Mouse (Mus musculus) fibroblast of lung, adult 2 months (primary cell): ENCODE results near the gene Rbmxl1.

Source experiments
- DNase-seq: peaks from one replicate; pipeline ENCODE4 v3.0.0-alpha.2; 2011; ENCODE audit warnings: low read depth

The Rbmxl1 gene

DNA sequence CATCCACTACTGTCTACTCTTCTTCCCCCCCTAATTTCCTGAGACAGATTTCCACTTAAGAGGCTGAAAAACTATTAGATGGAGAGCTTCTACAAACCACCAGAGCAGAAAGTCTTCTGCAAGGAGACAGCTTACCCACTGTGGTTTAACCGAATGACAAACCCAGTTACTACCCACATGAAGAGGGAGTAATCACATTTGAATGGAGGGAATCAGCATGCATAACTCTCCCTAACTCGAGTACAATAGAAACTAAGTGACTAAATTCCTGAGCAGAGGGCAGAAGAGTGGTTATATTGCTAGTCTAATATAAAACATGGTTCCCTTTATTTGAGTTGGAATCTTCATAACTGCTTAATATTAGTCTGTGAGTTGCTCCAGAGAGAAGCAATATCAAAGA, 15.7 kb downstream of the Rbmxl1 start:
- DNase-seq: no peak

DNA sequence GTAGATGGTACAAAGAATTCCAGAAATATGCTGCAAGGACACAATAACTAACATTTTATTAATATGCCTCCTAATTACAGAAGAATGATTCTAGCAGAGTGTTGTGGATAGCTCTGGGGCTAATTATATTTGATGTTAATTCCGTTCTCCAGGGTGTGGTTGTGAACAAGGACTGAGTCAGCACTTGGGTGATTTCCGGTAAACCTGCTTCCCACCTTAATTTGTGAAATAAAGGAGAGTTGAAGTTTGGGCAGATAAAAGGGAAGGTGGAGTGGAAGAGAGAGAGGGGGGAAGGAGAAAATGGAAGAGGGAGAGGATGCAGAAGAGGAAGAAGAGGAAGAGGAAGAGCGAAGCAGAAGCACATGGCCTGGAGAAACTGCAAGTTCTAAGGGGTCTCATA, 19.0 kb downstream of the Rbmxl1 start:
- DNase-seq: no peak

DNA sequence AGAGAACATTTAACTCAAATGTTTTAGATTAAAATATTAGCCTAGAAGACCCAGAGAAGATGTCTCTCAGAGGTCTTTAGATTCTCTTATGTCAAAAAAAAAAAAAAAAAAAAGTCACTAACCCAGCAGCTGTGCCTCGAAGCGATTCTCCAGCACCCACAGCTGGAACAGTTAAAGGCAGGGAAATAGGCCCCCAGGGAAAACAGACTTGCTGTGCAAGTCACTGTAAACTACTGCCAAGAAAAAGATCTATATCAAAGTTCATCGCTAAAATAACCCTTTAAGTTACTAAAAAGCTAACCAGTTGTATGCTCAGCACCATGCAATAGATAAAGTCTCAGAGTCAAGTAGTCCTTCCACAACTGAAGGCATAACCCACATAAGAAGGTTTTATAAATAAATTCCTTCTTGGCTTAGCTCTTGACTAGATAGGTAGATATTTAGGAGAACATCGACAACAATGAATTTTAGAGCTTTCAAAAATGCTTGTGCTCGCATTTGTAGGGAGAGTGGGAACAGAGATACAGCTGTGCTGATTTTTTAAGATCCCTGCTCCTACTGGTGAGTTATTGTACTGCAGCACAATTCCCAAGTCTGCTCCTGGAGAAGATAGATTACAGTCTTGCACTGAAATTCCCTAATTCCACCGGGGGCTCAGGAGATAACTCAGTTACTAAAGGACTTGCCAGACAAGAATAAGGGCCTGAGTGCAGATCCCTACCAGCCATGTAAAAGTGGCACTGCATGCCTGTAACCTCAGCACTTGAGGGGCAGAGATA, 31.5 kb downstream of the Rbmxl1 start:
- DNase-seq: no peak

- DNase-seq: no peak
Observed at GRCm38 (mm10) chr8:78467889-78468288, 40.8 kb downstream of the Rbmxl1 start.

- peak; percentile 49 for DNase-seq
Observed at GRCm38 (mm10) chr8:78463941-78464340, 44.8 kb downstream of the Rbmxl1 start.

GRCm38 (mm10) chr8:78456441-78456840, 52.3 kb downstream of the Rbmxl1 start:
- no peak for DNase-seq
